Mouse (Mus musculus) mouse trophoblast stem cell (cell line): ENCODE results near the gene Atxn7l1.

ENCODE experiments used
- in situ Hi-C, 2 experiments: fragments of 300-500 bp; cut with MseI, MboI; formaldehyde crosslinking; loops; 2 replicates in 1 of 2; 3 replicates in 1 of 2; pipeline ENCODE4 v1.15.1; 2025

The Atxn7l1 gene

DNA sequence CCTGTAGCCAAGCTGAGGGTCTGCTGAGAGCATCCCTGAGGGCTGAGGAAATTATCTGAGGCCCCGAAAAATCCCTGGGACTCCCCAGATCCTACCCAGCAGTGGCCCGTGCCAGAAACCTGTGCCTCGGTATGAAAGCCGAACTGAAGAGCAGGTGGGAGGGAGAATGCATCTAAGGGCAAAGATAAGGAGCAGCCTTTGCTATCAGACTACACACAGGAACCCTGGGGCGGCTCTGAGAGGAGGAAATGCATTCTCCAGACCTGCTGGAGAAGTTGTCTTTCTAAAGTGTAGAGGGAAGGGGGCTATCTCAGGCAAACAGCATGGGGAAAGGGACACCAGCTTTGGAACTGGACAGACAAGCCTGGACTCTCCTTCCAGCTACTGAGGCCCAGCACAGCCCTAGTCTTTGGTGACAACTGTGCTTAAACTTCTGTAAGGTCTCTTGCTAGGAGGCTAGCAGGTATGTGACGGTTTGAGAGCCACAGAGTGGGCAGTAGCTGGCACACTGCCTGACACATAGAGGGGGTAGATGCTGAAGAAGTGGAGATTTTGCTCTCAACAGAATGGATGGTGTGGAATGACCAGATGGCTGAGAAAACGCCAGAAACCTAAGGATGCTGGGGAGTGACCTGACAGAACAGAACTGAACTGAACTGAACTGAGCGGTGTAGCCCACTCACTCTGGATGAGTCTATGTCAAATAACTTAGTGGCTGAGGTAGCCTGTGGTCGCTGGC is 170.5 kb downstream of the Atxn7l1 start:
- in situ Hi-C loops = no loop called here

GRCm38 (mm10) chr12:33322547-33322946 is 175.1 kb downstream of the Atxn7l1 start:
- in situ Hi-C loops = no loop called here

DNA sequence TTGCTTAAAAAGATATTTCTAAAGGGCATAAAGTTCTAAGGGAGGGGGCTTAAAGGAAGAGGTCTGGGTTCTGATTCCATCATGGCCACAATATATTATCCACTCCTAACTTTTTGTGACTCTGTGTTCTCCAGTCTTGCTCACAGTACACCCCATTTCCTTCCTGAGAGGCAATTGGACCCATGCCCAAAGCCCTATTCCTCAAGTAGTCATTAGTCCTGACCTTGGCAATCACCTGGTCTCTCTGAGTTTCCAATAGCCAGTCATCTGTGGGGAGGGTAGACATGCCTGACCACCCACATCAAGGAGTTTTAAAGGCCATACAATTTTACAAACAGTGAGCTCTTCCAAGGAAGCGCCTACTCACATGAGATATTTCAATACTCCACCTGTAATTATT is 176.3 kb downstream of the Atxn7l1 start:
- in situ Hi-C loops = no loop called here

DNA sequence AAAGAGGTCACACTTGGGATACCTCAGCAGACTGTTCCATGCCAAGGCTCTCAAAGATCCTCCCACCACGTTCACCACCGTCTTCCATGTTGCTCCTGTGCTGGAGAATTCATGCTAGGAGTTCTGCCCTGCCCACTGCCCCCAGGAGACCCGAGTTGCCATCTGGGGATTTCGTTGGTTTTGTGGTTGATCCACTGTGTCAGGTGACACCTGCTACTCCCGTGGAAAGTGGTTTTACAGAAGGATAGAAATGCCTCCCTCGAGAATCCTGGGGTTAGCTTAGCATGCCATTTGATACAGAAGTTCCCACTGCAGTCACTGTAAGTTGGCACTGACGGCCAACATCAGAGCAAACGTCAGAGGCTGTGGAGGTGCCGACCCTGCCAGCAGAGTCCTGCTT is 177.9 kb downstream of the Atxn7l1 start:
- in situ Hi-C loops = no loop called here

GRCm38 (mm10) chr12:33332046-33332445 is 184.6 kb downstream of the Atxn7l1 start:
- in situ Hi-C loops = no loop called here

DNA sequence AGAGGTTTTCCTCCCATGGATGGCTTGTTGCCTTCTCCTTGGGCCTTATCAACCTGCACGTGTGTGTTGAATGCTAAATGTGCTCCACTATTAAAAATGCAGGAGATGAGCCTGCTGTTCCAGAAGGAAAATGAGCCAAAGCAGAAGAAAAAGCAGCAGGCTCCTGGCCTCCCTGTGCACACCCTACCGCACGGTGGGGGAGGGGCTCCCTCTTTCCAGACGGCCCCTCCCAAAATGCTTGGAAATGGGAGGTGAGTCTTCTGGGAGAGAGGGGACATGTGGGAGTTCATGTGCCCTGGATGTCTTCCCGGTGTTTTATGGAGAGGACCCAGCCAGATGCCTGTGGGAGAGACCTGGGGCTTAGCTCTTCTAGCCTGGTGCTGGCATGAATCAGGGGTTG is 185.3 kb downstream of the Atxn7l1 start:
- in situ Hi-C loops = no loop called here

DNA sequence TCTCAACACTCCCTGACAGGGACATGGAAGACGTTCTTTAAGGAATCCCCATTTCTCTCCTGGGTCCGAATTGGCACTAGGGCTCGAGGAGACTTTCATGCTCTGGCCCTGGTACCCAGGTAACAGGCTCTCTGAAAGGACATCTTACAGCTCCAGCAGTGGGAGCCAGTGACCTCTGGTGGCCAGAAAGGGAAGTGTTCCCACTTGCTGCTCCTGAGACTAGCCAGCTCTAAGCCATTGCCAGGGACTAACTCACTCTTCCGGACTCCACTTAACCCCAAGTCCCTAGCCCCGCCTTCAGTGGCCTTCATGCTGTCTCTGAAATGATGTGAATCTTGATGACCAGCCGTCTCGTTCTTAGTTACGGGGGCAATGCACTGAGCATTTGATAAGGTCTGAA is 186.4 kb downstream of the Atxn7l1 start:
- in situ Hi-C loops = no loop called here

DNA sequence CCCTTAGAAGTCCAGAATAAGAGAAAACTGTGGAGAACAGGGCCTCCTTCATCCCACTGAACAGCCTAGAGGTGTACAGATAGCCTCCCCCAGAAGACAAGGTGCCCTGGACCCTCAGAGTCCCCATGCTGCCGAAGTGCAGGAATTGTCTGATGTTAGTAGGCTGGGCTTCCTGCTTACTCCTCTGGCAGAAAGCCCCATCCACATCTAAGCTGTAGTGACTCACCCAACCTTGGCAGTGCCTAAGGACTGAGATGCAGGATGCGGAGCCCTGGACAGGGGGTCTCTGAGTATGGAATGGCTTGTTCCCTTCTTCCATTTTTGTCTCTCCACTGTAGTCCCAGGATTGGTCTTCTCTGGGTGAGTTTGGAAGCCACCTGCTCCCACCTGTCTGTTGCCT is 187.0 kb downstream of the Atxn7l1 start:
- in situ Hi-C loops = no loop called here

GRCm38 (mm10) chr12:33334951-33335350 is 187.5 kb downstream of the Atxn7l1 start:
- in situ Hi-C loops = no loop called here

GRCm38 (mm10) chr12:33335410-33335809 is 187.9 kb downstream of the Atxn7l1 start:
- in situ Hi-C loops = no loop called here

DNA sequence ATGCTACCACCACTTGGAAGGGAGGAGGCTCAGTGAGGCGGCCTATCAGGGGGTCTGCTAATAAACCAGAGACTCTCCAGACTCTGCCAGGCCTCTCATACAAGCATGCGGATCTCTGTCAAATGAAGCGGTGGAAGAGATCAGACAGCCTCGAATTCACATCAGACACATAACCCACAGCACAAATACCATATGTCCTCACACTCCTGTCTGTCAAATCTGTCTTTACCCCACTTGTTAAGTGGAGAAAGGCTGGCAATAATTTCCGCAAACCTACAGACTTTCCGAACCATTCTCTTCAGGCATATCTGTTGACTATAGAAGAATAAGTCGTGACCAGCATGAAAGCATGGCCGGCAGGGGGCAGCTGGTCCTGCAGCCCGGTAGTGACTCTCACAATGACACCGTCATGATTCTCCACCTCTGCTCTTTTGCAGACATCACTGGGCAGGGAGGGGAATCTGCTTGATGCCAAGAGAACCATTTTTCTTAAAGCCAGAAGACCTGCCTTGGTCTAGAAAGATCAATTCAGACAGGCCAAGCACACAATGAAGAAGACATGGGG is 189.2 kb downstream of the Atxn7l1 start:
- in situ Hi-C loops = no loop called here

DNA sequence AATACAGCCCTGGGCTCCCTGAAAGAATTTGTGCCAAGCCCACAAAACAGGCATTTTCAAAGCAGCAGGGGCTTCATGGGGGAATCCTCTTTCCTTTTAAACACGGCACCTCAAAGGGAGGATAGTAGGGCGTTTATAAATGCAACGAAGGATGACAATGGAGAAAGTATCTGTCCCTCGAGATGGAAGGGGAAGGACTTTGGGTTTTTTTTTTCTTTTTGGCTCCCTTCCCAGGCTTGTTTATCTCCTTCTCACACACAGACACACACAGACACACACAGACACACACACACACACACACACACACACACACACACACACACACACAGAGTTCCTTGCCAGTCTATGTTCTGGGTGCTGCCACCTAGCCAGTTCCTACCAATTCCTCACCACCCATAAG is 189.8 kb downstream of the Atxn7l1 start:
- in situ Hi-C loops = no loop called here

- in situ Hi-C loops = no loop called here
Measured at GRCm38 (mm10) chr12:33338170-33338569, 190.7 kb downstream of the Atxn7l1 start.

DNA sequence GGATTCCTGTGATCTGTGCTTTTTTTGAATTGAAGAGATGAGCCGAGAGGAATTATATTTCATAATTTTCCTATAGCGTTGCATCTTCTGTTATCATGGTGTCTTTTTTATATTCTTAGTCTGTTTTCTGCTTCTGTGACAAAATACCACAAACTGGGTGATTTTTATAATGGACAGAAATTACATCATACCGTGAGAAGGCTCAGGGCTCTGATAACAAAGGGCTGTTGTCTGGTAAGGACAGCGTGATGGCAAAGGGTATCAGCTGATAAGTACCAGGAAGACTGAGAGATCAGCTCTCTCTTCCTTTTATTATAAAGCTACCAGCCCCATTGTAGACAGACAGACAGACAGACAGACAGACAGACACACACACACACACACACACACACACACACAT is 192.3 kb downstream of the Atxn7l1 start:
- in situ Hi-C loops = no loop called here

GRCm38 (mm10) chr12:33340698-33341097 is 193.2 kb downstream of the Atxn7l1 start:
- in situ Hi-C loops = no loop called here

DNA sequence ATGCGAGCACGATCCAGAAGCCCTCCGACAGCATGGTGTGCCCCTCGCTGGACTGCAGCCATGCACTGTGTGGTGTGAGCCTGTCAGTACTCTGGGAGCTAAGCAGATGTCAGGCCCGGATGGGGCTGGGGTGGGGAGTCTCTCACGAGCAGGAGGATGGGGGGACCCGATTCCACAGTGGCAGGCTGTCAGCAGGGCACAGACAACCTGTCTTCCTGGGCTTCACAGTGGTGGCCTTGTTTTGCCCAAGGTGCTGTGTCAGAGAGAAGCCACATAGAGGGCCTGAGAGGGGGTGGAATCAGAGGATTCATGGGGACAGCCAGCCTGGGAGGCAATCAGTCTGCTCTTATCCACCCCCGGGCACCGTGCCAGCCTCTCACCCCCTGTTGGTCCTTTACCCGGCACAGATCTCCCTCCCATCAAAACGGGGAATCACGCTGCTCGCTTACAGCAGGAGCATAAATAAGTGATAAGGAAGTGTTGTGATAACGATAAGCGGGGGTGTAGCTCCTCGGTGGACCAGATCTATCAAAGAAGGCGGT is 193.9 kb downstream of the Atxn7l1 start:
- in situ Hi-C loops = no loop called here

- in situ Hi-C loops = no loop called here
Measured at GRCm38 (mm10) chr12:33344970-33345772, 197.7 kb downstream of the Atxn7l1 start.

DNA sequence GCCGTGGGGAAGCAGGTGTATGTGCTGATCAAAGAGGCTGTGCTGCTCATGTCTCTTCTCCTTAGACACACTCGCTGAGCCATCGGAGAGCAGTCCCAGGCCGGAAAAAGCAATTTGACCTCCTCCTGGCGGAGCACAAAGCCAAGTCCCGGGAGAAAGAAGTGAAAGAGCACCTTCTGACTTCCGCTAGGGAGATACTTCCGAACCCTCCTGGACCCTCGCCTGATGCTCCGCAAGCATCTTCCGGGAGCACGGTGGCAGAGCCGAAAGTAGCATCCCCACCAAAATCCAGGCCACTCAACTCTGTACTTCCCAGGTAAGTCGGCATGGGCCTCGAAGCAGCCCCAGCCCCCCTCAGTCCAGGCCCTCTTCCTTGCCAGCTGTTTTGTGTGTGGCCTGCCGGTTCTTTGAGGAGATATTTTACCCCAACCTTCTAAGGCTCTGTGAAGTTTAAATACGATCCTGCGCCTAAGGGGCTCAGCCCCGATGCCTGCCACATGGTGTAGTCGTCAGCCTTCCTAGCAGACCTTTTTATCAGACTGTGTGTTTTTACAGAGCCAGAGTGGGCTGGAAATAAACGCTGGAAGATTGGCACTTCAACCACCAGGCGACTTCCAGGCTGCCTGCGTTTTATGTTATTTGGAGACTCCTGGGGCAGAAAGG is 198.4 kb downstream of the Atxn7l1 start:
- in situ Hi-C loops = no loop called here

DNA sequence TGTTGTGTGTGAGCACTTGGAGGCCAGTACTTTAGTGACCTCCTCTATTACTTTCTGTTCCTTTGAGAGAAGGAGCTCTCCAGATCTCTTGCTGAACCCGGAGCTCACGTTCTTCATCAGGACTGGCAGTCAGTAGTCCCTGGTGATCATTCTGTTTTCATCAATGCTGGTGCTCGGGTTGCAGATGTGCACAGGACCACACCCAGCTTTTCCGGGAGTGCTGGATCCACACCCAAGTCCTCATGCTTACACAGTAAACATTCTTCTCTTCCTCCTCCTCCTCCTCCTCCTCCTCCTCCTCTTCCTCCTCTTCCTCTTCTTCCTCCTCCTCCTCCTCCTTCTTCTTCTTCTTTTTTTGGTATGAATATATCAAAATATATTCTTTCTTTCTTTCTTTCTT is 205.2 kb downstream of the Atxn7l1 start:
- in situ Hi-C loops = no loop called here

DNA sequence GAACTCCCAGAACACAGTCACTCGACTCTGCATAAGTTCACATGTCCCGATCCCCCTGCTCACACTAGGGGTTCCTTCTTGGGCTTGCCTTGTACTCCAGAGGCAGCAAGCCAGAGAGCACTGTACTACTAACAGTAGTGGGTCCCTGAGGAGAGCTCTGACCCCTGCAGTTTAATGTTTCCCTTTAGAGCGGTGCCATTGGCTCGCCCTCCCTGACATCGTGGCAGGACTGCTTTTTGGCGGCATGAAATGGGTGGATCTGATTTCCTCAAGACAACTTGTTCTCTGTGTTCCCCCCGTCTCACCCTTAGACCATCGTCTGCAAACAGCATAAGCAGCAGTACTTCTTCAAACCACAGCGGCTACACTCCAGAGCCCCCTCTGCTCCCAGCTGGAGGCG is 210.9 kb downstream of the Atxn7l1 start:
- in situ Hi-C loops = no loop called here

- in situ Hi-C loops = no loop called here
Measured at GRCm38 (mm10) chr12:33359209-33359608, 211.7 kb downstream of the Atxn7l1 start.

DNA sequence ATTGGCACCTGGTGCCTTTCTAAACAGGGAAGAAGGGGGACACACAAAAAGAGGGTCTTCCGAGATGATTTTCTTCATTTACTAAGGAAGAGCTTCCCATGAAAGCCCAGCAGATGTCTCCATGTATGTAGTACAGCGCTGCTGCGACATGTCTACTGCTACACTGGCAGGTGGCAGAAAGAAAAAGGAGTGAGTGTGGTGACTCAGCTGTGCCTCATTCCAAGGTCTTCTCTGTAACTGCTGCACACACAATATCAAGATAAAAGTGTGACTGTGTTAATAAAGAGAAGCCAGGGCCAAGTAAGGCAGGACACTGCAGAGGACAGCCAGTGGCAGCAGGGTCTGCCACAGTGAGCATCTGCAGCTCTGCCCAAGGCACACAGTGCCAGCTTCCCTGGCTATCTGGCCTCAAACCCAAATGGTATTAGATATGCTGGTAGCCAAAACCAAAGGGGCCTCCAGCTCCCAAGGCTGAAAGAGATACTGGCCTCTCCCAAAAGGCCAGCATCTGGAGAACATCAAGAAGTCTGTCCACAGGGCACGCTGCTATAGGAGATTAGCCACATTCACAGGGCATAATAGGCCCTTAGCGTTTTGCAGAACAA is 212.5 kb downstream of the Atxn7l1 start:
- in situ Hi-C loops = no loop called here
